Comparison of ENCODE assay signal across 23 mouse cellular contexts in the genomic region with DNA sequence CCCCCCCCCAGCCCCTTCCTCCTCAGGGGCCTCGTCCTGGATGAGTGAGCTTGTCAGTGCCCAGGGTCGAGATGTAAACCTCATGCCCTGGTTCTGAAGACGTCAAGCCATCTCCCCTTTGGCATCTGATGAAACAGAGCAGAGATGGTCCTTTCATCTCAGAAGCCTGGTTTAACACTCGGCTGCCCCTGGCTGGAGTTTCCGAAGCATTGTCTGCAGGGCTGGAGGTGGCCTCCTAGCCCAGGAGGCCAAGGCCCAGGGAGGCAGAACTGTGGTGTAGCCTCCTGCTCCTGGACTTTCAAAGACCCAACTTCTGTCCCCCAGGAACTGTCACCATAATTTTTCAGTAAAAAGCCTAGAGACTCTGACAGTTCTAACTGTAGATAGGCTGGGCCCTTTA.
A peak's percentile ranks its signal among the peaks of the same experiment; 100 is the strongest.
DNase-seq lines count a peak whose midpoint lies in the region; ATAC-seq and TF ChIP-seq lines count a peak whose summit lies in the region.
"Had no signal": no experiment of that assay in that cellular context is flagged by ENCODE, and none has a peak within 500 bp of the region (broad histone marks: within the 10 kb centered on the region; RNA-seq: fewer than 3 reads in every experiment).

No protein-coding gene starts in this region.

- H3K36me3 ChIP-seq in forebrain, embryonic 10.5 days (replicated peaks), result no peaks in the 10 kb centered on the region
- no peaks in the 10 kb centered on the region for H3K36me3 ChIP-seq in forebrain, embryonic 13.5 days (ENCODE audit: poor library complexity, severe bottlenecking)
- H3K36me3 ChIP-seq in kidney, embryonic 14.5 days (ENCODE audit: control insufficient read depth, insufficient read depth, low read length), result no peaks in the 10 kb centered on the region
- H3K36me3 ChIP-seq: embryonic facial prominence, embryonic 12.5 days; forebrain, embryonic 12.5 days; G1E; heart, embryonic 15.5 days had no signal

- H3K4me1 ChIP-seq in forebrain, embryonic 10.5 days, result peaks cover 42% of the 10 kb centered on the region
- peaks cover 38% of the 10 kb centered on the region for H3K4me1 ChIP-seq in forebrain, embryonic 13.5 days
- 0 out of 2 replicates have a peak, but pooled peaks cover 6% of the 10 kb centered on the region for H3K4me1 ChIP-seq in kidney, embryonic 14.5 days (ENCODE audit: control insufficient read depth, insufficient read depth, low read length)

- POLR2A ChIA-PET in Patski (lab: Charles Lee), result no interaction called here

- no peak overlapping the region for H3K4me3 ChIP-seq in forebrain, embryonic 10.5 days
- no peak overlapping the region for H3K4me3 ChIP-seq in forebrain, embryonic 13.5 days
- H3K4me3 ChIP-seq in kidney, embryonic 14.5 days (ENCODE audit: low read length), result no peak overlapping the region
- H3K4me3 ChIP-seq: embryonic facial prominence, embryonic 12.5 days; forebrain, embryonic 12.5 days; heart, adult 2 months; heart, embryonic 15.5 days had no signal

- in situ Hi-C loops in Patski (cut with MboI; ENCODE audit: low pct_unique_long_range_greater_than_20kb), result no loop called here

- no peaks in the 10 kb centered on the region for H3K27me3 ChIP-seq in forebrain, embryonic 10.5 days (ENCODE audit: poor library complexity, severe bottlenecking)
- H3K27me3 ChIP-seq in forebrain, embryonic 13.5 days, result no peaks in the 10 kb centered on the region
- no peaks in the 10 kb centered on the region for H3K27me3 ChIP-seq in kidney, embryonic 14.5 days (ENCODE audit: control insufficient read depth, insufficient read depth, low read length)
- no peaks in the 10 kb centered on the region for H3K27me3 ChIP-seq in Patski
- H3K27me3 ChIP-seq: embryonic facial prominence, embryonic 12.5 days; forebrain, embryonic 12.5 days; heart, embryonic 15.5 days had no signal

- DNase-seq in forebrain, embryonic 10.5 days (ENCODE audit: extremely low spot score, low spot score), result no peak
- no peak for DNase-seq in kidney, postnatal 10 days
- no peak for DNase-seq in Patski (ENCODE audit: low read depth, low spot score)
- peak; percentile 19 for DNase-seq in kidney, postnatal 14 days
- DNase-seq in adrenal gland, postnatal 25 days, result no peak
- DNase-seq in urinary bladder, adult 18-20 months (ENCODE audit: low spot score in 2 of 2), result no peak
- DNase-seq: adrenal gland, postnatal 14 days; B cell, adult 2 months; cerebellum, adult 11 months; embryo, embryonic 11 days; forebrain, postnatal 0 days; gastrocnemius, postnatal 14 days; heart, adult 2 months; heart, postnatal 14 days had no signal

- CTCF ChIA-PET in Patski (lab: Charles Lee), result interaction anchor here (1.3 kb wide), 1 partner anchor 172 kb away, joined by 3 read pairs; no protein-coding TSS in a partner anchor

- no peak for TF ChIP-seq CTCF in Patski (IDR thresholded peaks at IDR 0.05)

- no peak overlapping the region for H3K4me2 ChIP-seq in forebrain, embryonic 13.5 days
- no peak overlapping the region for H3K4me2 ChIP-seq in kidney, embryonic 14.5 days (replicated peaks; ENCODE audit: low read depth, low read length)
- H3K4me2 ChIP-seq: embryonic facial prominence, embryonic 12.5 days; forebrain, embryonic 12.5 days; heart, embryonic 11.5 days; heart, embryonic 15.5 days; hindbrain, embryonic 14.5 days had no signal

- 0 out of 2 replicates have a peak overlapping the region, but pooled peaks have one; percentile 41 for H3K27ac ChIP-seq in forebrain, embryonic 10.5 days
- no peak overlapping the region for H3K27ac ChIP-seq in forebrain, embryonic 13.5 days
- H3K27ac ChIP-seq in kidney, embryonic 14.5 days (ENCODE audit: low read depth, low read length), result peak overlapping the region; percentile 47; the same call in 1 of the 2 replicates
- H3K27ac ChIP-seq: embryonic facial prominence, embryonic 12.5 days; forebrain, embryonic 12.5 days; heart, adult 2 months; heart, embryonic 15.5 days; hindbrain, embryonic 14.5 days had no signal

- WGBS in forebrain, embryonic 10.5 days, result 13% methylated on average over 5 of the region's 5 CpGs
- 15% methylated on average over 3 of the region's 5 CpGs for WGBS in forebrain, embryonic 13.5 days
- 11% methylated on average over 5 of the region's 5 CpGs for WGBS in kidney, embryonic 14.5 days

- H3K9ac ChIP-seq in forebrain, embryonic 13.5 days, result no peak overlapping the region
- H3K9ac ChIP-seq in kidney, embryonic 14.5 days (ENCODE audit: low read depth, low read length), result peak overlapping the region; percentile 18; the same call in 1 of the 2 replicates
- H3K9ac ChIP-seq: embryonic facial prominence, embryonic 12.5 days; forebrain, embryonic 12.5 days; forebrain, postnatal 0 days; heart, embryonic 15.5 days; hindbrain, embryonic 14.5 days had no signal

- no peak for ATAC-seq in forebrain, embryonic 13.5 days
- ATAC-seq in kidney, embryonic 14.5 days (ENCODE audit: low FRiP score, low TSS enrichment), result peak; percentile 47; the same call in 1 of the 2 replicates
- peak; percentile 48 for ATAC-seq in Patski
- ATAC-seq: CD4-positive, CD25-positive, alpha-beta regulatory T cell, adult 4 months; forebrain, postnatal 0 days had no signal

- H3K9me3 ChIP-seq in forebrain, embryonic 10.5 days, result no peaks in the 10 kb centered on the region
- H3K9me3 ChIP-seq in forebrain, embryonic 13.5 days (replicated peaks), result no peaks in the 10 kb centered on the region
- H3K9me3 ChIP-seq in kidney, embryonic 14.5 days (ENCODE audit: control insufficient read depth, low read length), result no peaks in the 10 kb centered on the region
- H3K9me3 ChIP-seq: forebrain, embryonic 12.5 days; G1E; heart, embryonic 15.5 days had no signal
